Mouse (Mus musculus) heart, embryonic 15.5 days (tissue): ENCODE data around the gene Mettl26. TPM values are rescaled to one million over a fixed set of nuclear protein-coding genes. Genes with fewer than 3 reads are reported as not detected.

ENCODE experiments used
- ATAC-seq: fragments of 200-750 bp; cut with Nextera tagmentation; replicated peaks from 2 replicates; pipeline ENCODE4 v1.8.0; 2017; ENCODE audit warnings: low read depth, moderate TSS enrichment; ENCODE audit not compliant: insufficient number of reproducible peaks, insufficient read depth, low FRiP score
- H3K27ac ChIP-seq: fragments of 300-500 bp; sonication (generic); 2 replicates; pipeline ENCODE4 v1.5.1; 2015; ENCODE audit warnings: mild to moderate bottlenecking, inconsistent platforms
- H3K27me3 ChIP-seq: fragments of 300-500 bp; sonication (generic); 2 replicates; pipeline ENCODE4 v1.6.1; 2015; ENCODE audit warnings: inconsistent platforms
- H3K36me3 ChIP-seq: fragments of 300-500 bp; sonication (generic); 2 replicates; pipeline ENCODE4 v1.6.1; 2015; ENCODE audit warnings: mild to moderate bottlenecking, inconsistent platforms
- H3K4me1 ChIP-seq: fragments of 300-500 bp; sonication (generic); replicated peaks from 2 replicates; pipeline ENCODE4 v1.6.1; 2015; ENCODE audit warnings: inconsistent platforms
- H3K4me2 ChIP-seq: fragments of 300-500 bp; sonication (generic); 2 replicates; pipeline ENCODE4 v1.6.1; 2015; ENCODE audit warnings: inconsistent platforms, mild to moderate bottlenecking, moderate library complexity
- H3K4me3 ChIP-seq: fragments of 300-500 bp; sonication (generic); 2 replicates; pipeline ENCODE4 v1.5.1; 2015; ENCODE audit warnings: mild to moderate bottlenecking, inconsistent platforms
- H3K9ac ChIP-seq: fragments of 300-500 bp; sonication (generic); 2 replicates; pipeline ENCODE4 v1.6.1; 2015; ENCODE audit warnings: mild to moderate bottlenecking, inconsistent platforms
- H3K9me3 ChIP-seq: fragments of 300-500 bp; sonication (generic); replicated peaks from 2 replicates; pipeline ENCODE4 v1.6.1; 2016; ENCODE audit warnings: inconsistent platforms
- WGBS: fragments of 180-500 bp; shearing (Covaris S2); methylation state at CpG from one replicate; pipeline ENCODE4 v1.1.7; 2015; ENCODE audit warnings: mixed read lengths; 5-methylcytosine and 5-hydroxymethylcytosine counted together
- polyA plus RNA-seq: library from polyadenylated mRNA; unstranded; fragments of >200 nt; fragmentation: Nextera tagmentation; extraction: Ambion mirVana; gene quantifications from 2 replicates; pipeline ENCODE4 v1.2.1, GENCODE M21; 2015

Gene Mettl26
- polyA plus RNA-seq, 1 experiment from 2014 or later = 29.3 TPM

DNA sequence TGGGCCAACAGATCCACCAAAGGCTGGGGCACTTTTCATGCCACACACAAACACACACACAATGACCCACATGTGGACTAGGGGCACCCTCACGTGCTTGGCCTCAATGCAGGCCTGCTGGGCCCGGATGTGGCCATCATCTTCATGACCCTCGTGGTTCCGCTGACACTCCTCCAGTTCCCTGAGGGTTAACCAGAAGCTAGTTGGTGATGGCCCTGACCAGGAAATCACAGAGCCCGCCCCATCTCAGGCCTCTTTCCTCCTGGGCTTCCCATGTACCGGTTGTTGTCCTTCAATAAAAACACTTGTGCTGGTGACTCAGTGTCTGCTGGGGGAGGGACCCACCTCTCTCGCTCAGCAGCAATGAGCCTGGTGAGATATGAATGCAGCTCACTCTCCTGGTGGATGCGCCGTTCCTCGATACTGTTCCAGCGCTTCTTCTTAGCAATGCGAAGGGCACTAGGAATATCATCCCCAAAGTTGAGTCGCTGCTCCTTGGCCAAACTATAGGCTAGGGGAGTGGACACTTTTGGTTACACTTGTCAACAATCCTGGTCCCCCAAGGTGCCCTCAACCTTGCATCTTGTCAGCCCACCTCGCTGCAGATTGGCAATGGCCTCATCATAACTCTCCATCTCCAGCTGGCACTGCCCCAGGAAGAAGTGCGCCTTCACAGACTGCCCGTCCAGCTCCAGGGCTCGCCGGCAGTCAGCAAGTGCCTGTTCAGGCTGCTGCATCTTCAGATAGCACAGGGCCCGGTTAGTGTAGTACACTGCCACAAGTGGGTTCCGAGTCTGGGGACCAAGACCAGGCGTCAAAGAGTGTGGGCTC, 43.2 kb upstream of the Mettl26 start:
- Histone ChIP-seq H3K4me3 (peak overlapping the region; percentile 82), H3K27me3 (no peaks in the 10 kb centered on the region), H3K27ac (peak overlapping the region; percentile 99), H3K4me2 (peak overlapping the region; percentile 91), H3K4me1 (peaks cover 66% of the 10 kb centered on the region), H3K9me3 (no peaks in the 10 kb centered on the region), H3K36me3 (peaks cover 24% of the 10 kb centered on the region), H3K9ac (peak overlapping the region; percentile 83)
- no peak for ATAC-seq
- WGBS = 44% methylated on average over 21 of the region's 21 CpGs

- H3K27ac ChIP-seq = peak overlapping the region; percentile 99
- H3K4me2 ChIP-seq = peak overlapping the region; percentile 91
- H3K4me1 ChIP-seq = peaks cover 76% of the 10 kb centered on the region
- under 1% methylated on average over 72 of the region's 77 CpGs for WGBS
- H3K27me3 ChIP-seq = no peaks in the 10 kb centered on the region
- peaks cover 20% of the 10 kb centered on the region for H3K36me3 ChIP-seq
- peak overlapping the region; percentile 82 for H3K4me3 ChIP-seq
- H3K9me3 ChIP-seq = no peaks in the 10 kb centered on the region
- peak; percentile 92 for ATAC-seq
- peak overlapping the region; percentile 86 for H3K9ac ChIP-seq
Measured at GRCm38 (mm10) chr17:25832436-25833290, 42.2 kb upstream of the Mettl26 start.

- ATAC-seq = peak; percentile 74
- Histone ChIP-seq H3K4me1 (peaks cover 79% of the 10 kb centered on the region), H3K9ac (peak within 1 kb of the TSS; percentile 86), H3K27ac (peak within 1 kb of the TSS; percentile 99), H3K4me3 (peak within 1 kb of the TSS; percentile 82), H3K9me3 (no peaks in the 10 kb centered on the region), H3K27me3 (no peaks in the 10 kb centered on the region), H3K4me2 (peak within 1 kb of the TSS; percentile 91), H3K36me3 (peaks cover 18% of the 10 kb centered on the region)
- under 1% methylated on average over 24 of the region's 24 CpGs for WGBS
Measured at GRCm38 (mm10) chr17:25833291-25833663, 41.6 kb upstream of the Mettl26 start, which contains the start of gene Stub1. Stub1 (minus strand) TSS chr17:25833404.

GRCm38 (mm10) chr17:25833961-25834594, 40.8 kb upstream of the Mettl26 start:
- H3K36me3 ChIP-seq = peaks cover 23% of the 10 kb centered on the region
- H3K4me3 ChIP-seq = peak overlapping the region; percentile 82
- H3K9ac ChIP-seq = peak overlapping the region; percentile 86
- H3K27ac ChIP-seq = peak overlapping the region; percentile 99
- H3K4me2 ChIP-seq = peak overlapping the region; percentile 91
- WGBS = 15% methylated on average over 6 of the region's 6 CpGs
- H3K9me3 ChIP-seq = no peaks in the 10 kb centered on the region
- peaks cover 76% of the 10 kb centered on the region for H3K4me1 ChIP-seq
- no peaks in the 10 kb centered on the region for H3K27me3 ChIP-seq
- ATAC-seq = no peak

DNA sequence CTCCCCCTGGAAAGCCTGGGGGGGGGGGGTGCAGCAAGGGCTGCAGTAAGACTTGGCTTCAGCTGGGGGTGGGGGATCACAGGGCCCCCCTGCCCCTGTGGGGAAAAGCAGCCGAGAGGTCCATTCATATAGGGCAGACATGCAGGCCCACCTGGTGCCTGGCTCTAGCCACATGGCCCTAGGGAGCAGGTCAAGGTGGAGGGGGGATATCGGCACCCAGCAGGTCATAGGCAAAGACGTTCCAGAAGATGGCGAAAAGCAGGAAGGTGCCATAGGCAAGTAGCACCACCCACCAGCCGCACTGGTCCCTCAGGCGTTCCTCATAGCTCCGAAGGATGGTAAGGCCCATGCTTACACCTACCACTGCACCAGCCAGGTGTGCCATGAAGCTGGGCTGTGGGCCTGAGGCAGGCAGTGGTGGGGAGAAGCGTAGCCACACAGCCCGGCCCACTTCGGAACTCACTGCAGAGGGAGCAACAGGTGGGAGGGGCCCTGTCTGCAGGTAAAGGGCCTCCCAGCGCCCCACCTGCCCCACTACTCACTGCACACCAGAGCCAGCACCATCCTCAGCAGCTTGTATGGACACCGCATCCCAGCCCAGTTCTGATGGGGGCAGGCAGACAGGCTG, 40.2 kb upstream of the Mettl26 start:
- H3K4me1 ChIP-seq = peaks cover 73% of the 10 kb centered on the region
- no peaks in the 10 kb centered on the region for H3K9me3 ChIP-seq
- H3K4me2 ChIP-seq = peak overlapping the region; percentile 91
- H3K9ac ChIP-seq = peak overlapping the region; percentile 86
- peak overlapping the region; percentile 99 for H3K27ac ChIP-seq
- ATAC-seq = no peak
- WGBS = 86% methylated on average over 12 of the region's 12 CpGs
- H3K27me3 ChIP-seq = no peaks in the 10 kb centered on the region
- peak overlapping the region; percentile 82 for H3K4me3 ChIP-seq
- H3K36me3 ChIP-seq = peaks cover 29% of the 10 kb centered on the region

DNA sequence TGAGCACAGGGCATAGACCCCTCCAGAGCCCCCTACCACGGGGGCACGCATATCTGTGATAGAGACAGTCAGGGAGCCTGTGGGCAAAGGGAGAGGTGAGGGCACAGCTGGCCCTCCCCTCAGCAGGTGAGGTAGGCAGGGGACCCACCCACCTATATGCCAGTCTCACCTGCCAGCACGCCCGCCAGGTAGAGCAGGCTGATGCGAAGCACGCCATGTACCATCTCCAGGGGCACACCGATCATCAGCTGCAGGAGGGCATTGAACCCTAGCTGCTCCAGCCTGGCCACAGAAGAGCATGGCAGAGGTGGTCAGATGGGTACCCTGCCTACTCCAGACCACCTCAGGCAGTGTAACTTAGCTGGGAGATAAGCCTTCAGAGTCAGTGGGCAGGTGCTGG, 39.6 kb upstream of the Mettl26 start:
- ATAC-seq = no peak
- Histone ChIP-seq H3K27me3 (no peaks in the 10 kb centered on the region), H3K4me3 (peak overlapping the region; percentile 82), H3K9me3 (no peaks in the 10 kb centered on the region), H3K36me3 (peaks cover 34% of the 10 kb centered on the region), H3K27ac (no peak overlapping the region), H3K4me2 (peak overlapping the region; percentile 91; the same call in 1 of the 2 replicates), H3K4me1 (peaks cover 70% of the 10 kb centered on the region), H3K9ac (no peak overlapping the region)
- WGBS = 94% methylated on average over 7 of the region's 7 CpGs

GRCm38 (mm10) chr17:25835816-25836215, 39.1 kb upstream of the Mettl26 start:
- Histone ChIP-seq H3K9me3 (no peaks in the 10 kb centered on the region), H3K9ac (peak overlapping the region; percentile 62; the same call in 1 of the 2 replicates), H3K36me3 (peaks cover 34% of the 10 kb centered on the region), H3K4me2 (peak overlapping the region; percentile 91), H3K4me1 (peaks cover 66% of the 10 kb centered on the region), H3K4me3 (peak overlapping the region; percentile 47; the same call in 1 of the 2 replicates), H3K27ac (no peak overlapping the region), H3K27me3 (no peaks in the 10 kb centered on the region)
- no peak for ATAC-seq
- 92% methylated on average over 16 of the region's 16 CpGs for WGBS

DNA sequence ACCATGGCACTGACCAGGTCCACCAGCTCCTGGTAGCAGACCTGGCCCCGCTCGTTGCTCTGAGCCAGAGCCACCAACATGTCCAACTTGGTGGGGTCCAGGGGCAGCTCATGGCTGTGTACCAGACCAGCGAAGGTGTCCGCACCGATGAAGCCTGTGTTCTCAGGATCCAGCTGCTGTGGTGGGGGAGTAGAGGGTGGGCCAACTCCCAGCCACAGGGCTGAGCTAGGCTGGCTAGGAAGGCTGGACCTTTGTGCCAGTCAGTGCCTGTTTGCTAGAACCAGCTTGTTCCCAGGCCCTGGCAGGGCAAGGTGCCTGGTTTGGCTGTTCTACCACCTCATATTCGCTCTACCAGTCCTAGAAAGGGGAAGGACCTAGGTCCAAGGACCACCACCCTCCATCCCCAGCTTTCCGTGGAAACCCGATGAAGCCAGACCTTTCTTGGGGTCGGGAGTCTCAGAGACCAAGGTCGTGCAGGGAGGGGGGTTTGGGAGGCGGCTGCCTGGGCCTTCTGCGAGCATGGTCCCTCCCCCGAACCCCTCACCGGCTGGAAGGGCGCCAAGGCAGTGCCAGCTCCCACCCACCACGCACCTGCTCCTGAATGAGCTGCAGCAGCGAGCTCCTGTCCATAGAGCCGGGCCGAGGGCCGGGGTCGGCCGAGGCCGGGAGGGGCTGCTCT, 38.3 kb upstream of the Mettl26 start:
- H3K4me3 ChIP-seq = peak overlapping the region; percentile 47
- H3K27me3 ChIP-seq = no peaks in the 10 kb centered on the region
- H3K4me1 ChIP-seq = peaks cover 62% of the 10 kb centered on the region
- no peak for ATAC-seq
- H3K27ac ChIP-seq = peak overlapping the region; percentile 69
- H3K36me3 ChIP-seq = peaks cover 35% of the 10 kb centered on the region
- WGBS = 20% methylated on average over 23 of the region's 23 CpGs
- H3K9me3 ChIP-seq = no peaks in the 10 kb centered on the region
- H3K4me2 ChIP-seq = peak overlapping the region; percentile 90
- H3K9ac ChIP-seq = peak overlapping the region; percentile 62

DNA sequence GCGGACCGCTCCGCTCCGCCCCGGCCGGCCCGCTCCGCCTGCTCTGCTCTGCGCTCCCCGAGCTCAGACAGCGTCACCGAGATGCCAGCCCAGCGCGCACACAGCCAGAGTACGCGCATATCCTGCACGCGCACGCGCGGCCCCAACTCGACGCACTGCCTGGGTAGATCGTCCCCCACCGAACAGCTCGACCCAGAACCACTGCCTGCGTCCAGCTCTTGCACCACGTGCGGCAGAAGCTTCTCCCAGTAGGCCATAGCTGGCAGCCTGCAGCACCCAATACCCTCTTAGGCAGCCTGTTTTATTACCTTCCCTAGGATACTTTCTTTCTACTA, 37.8 kb upstream of the Mettl26 start, which contains the start of gene Rhbdl1:
TSS of gene Rhbdl1 (minus strand) at position 220 of the 335 bp plus-strand sequence.
- 8% methylated on average over 29 of the region's 29 CpGs for WGBS
- Histone ChIP-seq H3K4me3 (peak within 1 kb of the TSS; percentile 47), H3K27me3 (no peaks in the 10 kb centered on the region), H3K4me1 (peaks cover 57% of the 10 kb centered on the region), H3K4me2 (peak within 1 kb of the TSS; percentile 90), H3K36me3 (peaks cover 40% of the 10 kb centered on the region), H3K27ac (peak within 1 kb of the TSS; percentile 69), H3K9ac (peak within 1 kb of the TSS; percentile 62), H3K9me3 (no peaks in the 10 kb centered on the region)
- peak; percentile 5; the same call in 1 of the 2 replicates for ATAC-seq

- WGBS = 35% methylated on average over 3 of the region's 3 CpGs
- no peaks in the 10 kb centered on the region for H3K9me3 ChIP-seq
Measured at GRCm38 (mm10) chr17:25837533-25837932, 37.3 kb upstream of the Mettl26 start.

More at GRCm38 (mm10) chr17:25837533-25837932, 37.3 kb upstream of the Mettl26 start:
- Histone ChIP-seq H3K36me3 (peaks cover 45% of the 10 kb centered on the region), H3K27me3 (no peaks in the 10 kb centered on the region), H3K4me1 (peaks cover 58% of the 10 kb centered on the region), H3K4me2 (peak overlapping the region; percentile 90), H3K9ac (peak overlapping the region; percentile 62; the same call in 1 of the 2 replicates), H3K27ac (peak overlapping the region; percentile 69), H3K4me3 (no peak overlapping the region)
- ATAC-seq = no peak
